Mouse (Mus musculus) liver, postnatal 0 days (tissue): ENCODE results near the gene Tlk2.

ENCODE experiments used
- CTCF ChIP-seq: sonication (generic); IDR thresholded peaks from 2 replicates; pipeline ENCODE4 v1.5.1; 2016; ENCODE audit warnings: antibody characterized with exemption, low read depth
- EP300 ChIP-seq: IDR thresholded peaks from 2 replicates; pipeline ENCODE4 v1.6.1; 2016; ENCODE audit warnings: antibody characterized with exemption, low read depth, mild to moderate bottlenecking

DNA sequence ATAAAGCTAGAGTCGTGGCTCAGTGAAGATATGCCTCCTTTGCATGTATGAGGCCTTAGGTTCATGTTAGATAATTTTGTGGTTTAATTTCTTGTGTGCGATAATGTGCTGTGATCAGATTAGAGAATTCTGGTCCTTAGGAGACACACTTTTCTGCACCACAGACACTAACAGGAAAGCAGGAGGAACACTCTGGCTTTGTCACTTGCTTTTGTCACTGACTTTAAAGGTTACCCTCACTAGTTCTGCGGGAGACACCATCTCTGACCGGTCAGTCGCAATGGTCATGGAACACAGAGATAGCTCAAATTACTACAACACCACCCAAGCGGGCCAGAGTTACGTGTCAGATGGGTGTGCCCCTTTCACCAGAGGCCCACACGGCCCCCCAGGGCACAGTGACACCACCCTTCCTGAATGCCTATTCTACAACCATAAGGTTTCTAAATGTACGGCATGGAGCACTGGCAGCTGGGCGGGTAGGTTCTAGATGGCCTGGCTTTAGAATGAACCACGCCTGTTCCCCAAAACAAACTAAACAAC is 26.2 kb upstream of the Tlk2 start:
- peak; percentile 87 for TF ChIP-seq EP300
- TF ChIP-seq CTCF: no peak
